Mouse (Mus musculus): Measurements from ENCODE around the gene Ccdc88a. TPM values are rescaled to one million over a fixed set of nuclear protein-coding genes. Genes with fewer than 3 reads are reported as not detected.
A peak's percentile ranks its signal among the peaks of the same experiment; 100 is the strongest.

The Ccdc88a gene
- polyA plus RNA-seq, 1 experiment from 2014 or later = 35.2 TPM

- no peak overlapping the region for H3K4me3 ChIP-seq (ENCODE audit: low read depth, low read length)
- ATAC-seq (ENCODE audit: insufficient number of reproducible peaks, low FRiP score, low TSS enrichment, low read depth) (no peak), DNase-seq (ENCODE audit: low spot score) (no peak)
- peaks cover 2% of the 10 kb centered on the region; the same call in 1 of the 2 replicates for H3K36me3 ChIP-seq (ENCODE audit: control insufficient read depth, insufficient read depth, low read length)
- no peak overlapping the region for H3K4me2 ChIP-seq (ENCODE audit: low read depth, severe bottlenecking)
- no peaks in the 10 kb centered on the region for H3K4me1 ChIP-seq (ENCODE audit: control insufficient read depth, insufficient read depth, low read length)
- H3K9ac ChIP-seq (ENCODE audit: low read length) = no peak overlapping the region
- H3K27me3 ChIP-seq (ENCODE audit: control insufficient read depth, insufficient read depth, low read length) = no peaks in the 10 kb centered on the region
- H3K9me3 ChIP-seq (ENCODE audit: control insufficient read depth, low read length) = no peaks in the 10 kb centered on the region
- 92% methylated on average over 10 of the region's 10 CpGs for WGBS
- H3K27ac ChIP-seq (replicated peaks; ENCODE audit: low read depth, low read length) = no peak overlapping the region
Measured at GRCm38 (mm10) chr11:29503948-29504893, 130.8 kb downstream of the Ccdc88a start.

- H3K27ac ChIP-seq (replicated peaks; ENCODE audit: low read depth, low read length) = no peak overlapping the region
- no peaks in the 10 kb centered on the region for H3K4me1 ChIP-seq (ENCODE audit: control insufficient read depth, insufficient read depth, low read length)
- WGBS = 96% methylated on average over 2 of the region's 2 CpGs
- no peak for DNase-seq (ENCODE audit: low spot score)
- no peak for ATAC-seq (ENCODE audit: insufficient number of reproducible peaks, low FRiP score, low TSS enrichment, low read depth)
- H3K4me3 ChIP-seq (ENCODE audit: low read depth, low read length) = no peak overlapping the region
- H3K36me3 ChIP-seq (ENCODE audit: control insufficient read depth, insufficient read depth, low read length) = peaks cover 2% of the 10 kb centered on the region; the same call in 1 of the 2 replicates
- no peak overlapping the region for H3K9ac ChIP-seq (ENCODE audit: low read length)
- no peaks in the 10 kb centered on the region for H3K9me3 ChIP-seq (ENCODE audit: control insufficient read depth, low read length)
- no peaks in the 10 kb centered on the region for H3K27me3 ChIP-seq (ENCODE audit: control insufficient read depth, insufficient read depth, low read length)
- no peak overlapping the region for H3K4me2 ChIP-seq (ENCODE audit: low read depth, severe bottlenecking)
Measured at GRCm38 (mm10) chr11:29504899-29505625, 131.6 kb downstream of the Ccdc88a start.

- ATAC-seq (ENCODE audit: insufficient number of reproducible peaks, low FRiP score, low TSS enrichment, low read depth) = no peak
- H3K9ac ChIP-seq (ENCODE audit: low read length) = no peak overlapping the region
- H3K4me2 ChIP-seq (ENCODE audit: low read depth, severe bottlenecking) = no peak overlapping the region
- WGBS = 88% methylated on average over 1 of the region's 1 CpGs
- H3K36me3 ChIP-seq (ENCODE audit: control insufficient read depth, insufficient read depth, low read length) = peaks cover 6% of the 10 kb centered on the region; the same call in 1 of the 2 replicates
- H3K9me3 ChIP-seq (ENCODE audit: control insufficient read depth, low read length) = no peaks in the 10 kb centered on the region
- H3K27ac ChIP-seq (replicated peaks; ENCODE audit: low read depth, low read length) = no peak overlapping the region
- no peak overlapping the region for H3K4me3 ChIP-seq (ENCODE audit: low read depth, low read length)
- H3K27me3 ChIP-seq (ENCODE audit: control insufficient read depth, insufficient read depth, low read length) = no peaks in the 10 kb centered on the region
- no peak for DNase-seq (ENCODE audit: low spot score)
- H3K4me1 ChIP-seq (ENCODE audit: control insufficient read depth, insufficient read depth, low read length) = no peaks in the 10 kb centered on the region
Measured at GRCm38 (mm10) chr11:29509421-29509820, 136.0 kb downstream of the Ccdc88a start.

GRCm38 (mm10) chr11:29512818-29513535, 139.5 kb downstream of the Ccdc88a start:
- Histone ChIP-seq H3K9ac (ENCODE audit: low read length) (no peak overlapping the region), H3K4me2 (ENCODE audit: low read depth, severe bottlenecking) (no peak overlapping the region), H3K36me3 (ENCODE audit: control insufficient read depth, insufficient read depth, low read length) (peaks cover 5% of the 10 kb centered on the region; the same call in 1 of the 2 replicates), H3K4me3 (ENCODE audit: low read depth, low read length) (no peak overlapping the region), H3K4me1 (ENCODE audit: control insufficient read depth, insufficient read depth, low read length) (no peaks in the 10 kb centered on the region), H3K9me3 (ENCODE audit: control insufficient read depth, low read length) (no peaks in the 10 kb centered on the region), H3K27me3 (ENCODE audit: control insufficient read depth, insufficient read depth, low read length) (no peaks in the 10 kb centered on the region), H3K27ac (replicated peaks; ENCODE audit: low read depth, low read length) (no peak overlapping the region)
- ATAC-seq (ENCODE audit: insufficient number of reproducible peaks, low FRiP score, low TSS enrichment, low read depth) (no peak), DNase-seq (ENCODE audit: low spot score) (no peak)
- 88% methylated on average over 4 of the region's 4 CpGs for WGBS

- DNase-seq (ENCODE audit: low spot score) (no peak), ATAC-seq (ENCODE audit: insufficient number of reproducible peaks, low FRiP score, low TSS enrichment, low read depth) (no peak)
- Histone ChIP-seq H3K4me2 (ENCODE audit: low read depth, severe bottlenecking) (peak overlapping the region; percentile 41), H3K36me3 (ENCODE audit: control insufficient read depth, insufficient read depth, low read length) (peaks cover 5% of the 10 kb centered on the region; the same call in 1 of the 2 replicates), H3K4me1 (ENCODE audit: control insufficient read depth, insufficient read depth, low read length) (no peaks in the 10 kb centered on the region), H3K27me3 (ENCODE audit: control insufficient read depth, insufficient read depth, low read length) (no peaks in the 10 kb centered on the region), H3K27ac (replicated peaks; ENCODE audit: low read depth, low read length) (peak overlapping the region; percentile 56; the same call in 1 of the 2 replicates), H3K9me3 (ENCODE audit: control insufficient read depth, low read length) (no peaks in the 10 kb centered on the region; the same call in 1 of the 2 replicates), H3K4me3 (ENCODE audit: low read depth, low read length) (peak overlapping the region; percentile 56), H3K9ac (ENCODE audit: low read length) (peak overlapping the region; percentile 65; the same call in 1 of the 2 replicates)
- WGBS = 28% methylated on average over 10 of the region's 10 CpGs
Measured at GRCm38 (mm10) chr11:29514325-29514681, 140.8 kb downstream of the Ccdc88a start.

- H3K4me3 ChIP-seq (ENCODE audit: low read depth, low read length) = peak within 1 kb of the TSS; percentile 56
- H3K27me3 ChIP-seq (ENCODE audit: control insufficient read depth, insufficient read depth, low read length) = no peaks in the 10 kb centered on the region
- 4% methylated on average over 40 of the region's 40 CpGs for WGBS
- H3K4me1 ChIP-seq (ENCODE audit: control insufficient read depth, insufficient read depth, low read length) = no peaks in the 10 kb centered on the region
- H3K4me2 ChIP-seq (ENCODE audit: low read depth, severe bottlenecking) = peak within 1 kb of the TSS; percentile 41
- H3K9me3 ChIP-seq (ENCODE audit: control insufficient read depth, low read length) = no peaks in the 10 kb centered on the region; the same call in 1 of the 2 replicates
- H3K9ac ChIP-seq (ENCODE audit: low read length) = peak within 1 kb of the TSS; percentile 65
- H3K36me3 ChIP-seq (ENCODE audit: control insufficient read depth, insufficient read depth, low read length) = peaks cover 5% of the 10 kb centered on the region; the same call in 1 of the 2 replicates
- peak within 1 kb of the TSS; percentile 56; the same call in 1 of the 2 replicates for H3K27ac ChIP-seq (replicated peaks; ENCODE audit: low read depth, low read length)
- ATAC-seq (ENCODE audit: insufficient number of reproducible peaks, low FRiP score, low TSS enrichment, low read depth) (peak; percentile 98), DNase-seq (ENCODE audit: low spot score) (peak; percentile 95)
Measured at GRCm38 (mm10) chr11:29514682-29515412, 141.4 kb downstream of the Ccdc88a start, which contains the start of gene Prorsd1. Gene Prorsd1, minus strand, starts transcription at chr11:29515033.

GRCm38 (mm10) chr11:29525988-29526794, 152.7 kb downstream of the Ccdc88a start, which contains the start of gene Mtif2:
Gene Mtif2, plus strand, starts transcription at chr11:29526408.
- peak within 1 kb of the TSS; percentile 59 for H3K27ac ChIP-seq (replicated peaks; ENCODE audit: low read depth, low read length)
- no peaks in the 10 kb centered on the region for H3K9me3 ChIP-seq (ENCODE audit: control insufficient read depth, low read length)
- no peaks in the 10 kb centered on the region; the same call in 1 of the 2 replicates for H3K36me3 ChIP-seq (ENCODE audit: control insufficient read depth, insufficient read depth, low read length)
- H3K27me3 ChIP-seq (ENCODE audit: control insufficient read depth, insufficient read depth, low read length) = no peaks in the 10 kb centered on the region
- 0 out of 2 replicates have a peak, but pooled peaks cover 2% of the 10 kb centered on the region for H3K4me1 ChIP-seq (ENCODE audit: control insufficient read depth, insufficient read depth, low read length)
- 3% methylated on average over 47 of the region's 47 CpGs for WGBS
- ATAC-seq (ENCODE audit: insufficient number of reproducible peaks, low FRiP score, low TSS enrichment, low read depth) = peak; percentile 95
- DNase-seq (ENCODE audit: low spot score) = peak; percentile 87
- H3K9ac ChIP-seq (ENCODE audit: low read length) = peak within 1 kb of the TSS; percentile 89
- peak within 1 kb of the TSS; percentile 67 for H3K4me3 ChIP-seq (ENCODE audit: low read depth, low read length)
- peak within 1 kb of the TSS; percentile 64 for H3K4me2 ChIP-seq (ENCODE audit: low read depth, severe bottlenecking)

All from limb, embryonic 11.5 days (tissue).